Mouse (Mus musculus): ENCODE results near the gene Brd4.

DNA sequence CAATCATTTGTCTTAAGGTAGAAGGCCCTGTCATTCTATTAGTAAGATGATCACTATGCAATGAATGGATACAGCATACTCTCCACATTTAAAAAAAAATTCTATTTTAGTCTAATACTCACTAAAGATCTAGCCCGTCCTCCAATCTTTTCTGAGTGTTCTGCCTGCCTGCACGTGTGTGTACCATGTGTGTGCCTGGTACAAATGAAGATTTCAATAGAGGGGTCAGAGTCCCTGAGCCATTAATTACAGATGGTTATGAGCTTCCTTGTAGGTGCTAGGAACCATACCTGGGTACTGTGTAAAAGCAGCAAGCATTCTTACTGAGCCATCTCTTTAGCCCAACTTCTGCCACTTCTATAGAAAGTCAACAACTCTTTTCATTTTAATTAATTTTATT, 27.6 kb downstream of the Brd4 start:
- TF ChIP-seq CTCF (IDR thresholded peaks at IDR 0.05; ENCODE audit: control insufficient read depth, insufficient read depth, insufficient replicate concordance, low read depth, low read length) (no peak), POLR2A (IDR thresholded peaks at IDR 0.05; ENCODE audit: control insufficient read depth, low read depth, low read length) (no peak)

Measured in testis, adult 2 months (tissue).